ENCODE assay signal across 24 mouse cellular contexts in genomic region chr13:68826461-68826860, GRCm38 (mm10).
"Had no signal": no experiment of that assay in that cellular context is flagged by ENCODE, and none has a peak within 500 bp of the region (broad histone marks: within the 10 kb centered on the region; RNA-seq: fewer than 3 reads in every experiment).

No protein-coding gene starts in this region.

- ATAC-seq: hindbrain, embryonic 16.5 days; inflammation-experienced regulatory T-cells, adult 6 months; intestine, embryonic 15.5 days; liver, embryonic 12.5 days had no signal

- H3K27ac ChIP-seq: gastrocnemius, adult 2 months; heart, adult 2 months; hindbrain, embryonic 10.5 days; hindbrain, embryonic 12.5 days; hindbrain, embryonic 14.5 days; intestine, embryonic 15.5 days; kidney, embryonic 15.5 days; kidney, postnatal 0 days; limb, embryonic 13.5 days; limb, embryonic 15.5 days; liver, embryonic 12.5 days had no signal

- H3K36me3 ChIP-seq: heart, embryonic 12.5 days; hindbrain, embryonic 10.5 days; hindbrain, embryonic 12.5 days; intestine, embryonic 15.5 days; kidney, embryonic 15.5 days; limb, embryonic 13.5 days; limb, embryonic 15.5 days; liver, embryonic 12.5 days had no signal

- H3K9ac ChIP-seq: heart, embryonic 12.5 days; hindbrain, embryonic 12.5 days; hindbrain, embryonic 14.5 days; intestine, embryonic 15.5 days; kidney, embryonic 15.5 days; limb, embryonic 13.5 days; limb, embryonic 15.5 days; liver, embryonic 12.5 days had no signal

- DNase-seq: gastrocnemius, adult 2 months; gastrocnemius, postnatal 10 days; gastrocnemius, postnatal 25 days; heart, adult 2 months; heart, postnatal 4 days; kidney, adult 11 months; kidney, adult 2 months; kidney, adult 9 months; kidney, postnatal 14 days; kidney, postnatal 36 days; layer of hippocampus, adult 9-11 months; layer of hippocampus, postnatal 36 days had no signal

- H3K4me3 ChIP-seq: gastrocnemius, adult 2 months; heart, adult 2 months; heart, embryonic 12.5 days; hindbrain, embryonic 10.5 days; hindbrain, embryonic 12.5 days; intestine, embryonic 15.5 days; kidney, embryonic 15.5 days; limb, embryonic 13.5 days; limb, embryonic 15.5 days; liver, embryonic 12.5 days had no signal

- H3K4me1 ChIP-seq: heart, embryonic 12.5 days; hindbrain, embryonic 10.5 days; hindbrain, embryonic 12.5 days; liver, embryonic 12.5 days had no signal

- H3K27me3 ChIP-seq: heart, embryonic 12.5 days; hindbrain, embryonic 12.5 days; intestine, embryonic 15.5 days; kidney, embryonic 15.5 days; limb, embryonic 13.5 days; limb, embryonic 15.5 days; liver, embryonic 12.5 days had no signal

- H3K9me3 ChIP-seq: heart, embryonic 12.5 days; hindbrain, embryonic 10.5 days; hindbrain, embryonic 12.5 days; intestine, embryonic 15.5 days; kidney, embryonic 15.5 days; limb, embryonic 13.5 days; limb, embryonic 15.5 days; liver, embryonic 12.5 days had no signal

- H3K4me2 ChIP-seq: heart, embryonic 12.5 days; hindbrain, embryonic 12.5 days; hindbrain, embryonic 14.5 days; intestine, embryonic 15.5 days; kidney, embryonic 15.5 days; limb, embryonic 13.5 days; limb, embryonic 15.5 days; liver, embryonic 12.5 days had no signal
